Mouse (Mus musculus): ENCODE measurements around the gene Sfta2.

- no peak for TF ChIP-seq CTCF (conservative IDR thresholded peaks at IDR 0.05; ENCODE audit: low read length)
- no peak for TF ChIP-seq POU5F1 (IDR thresholded peaks at IDR 0.05; ENCODE audit: borderline replicate concordance, low read length)
- TF ChIP-seq NANOG (IDR thresholded peaks at IDR 0.05; ENCODE audit: borderline replicate concordance, low read length), result no peak
Observed at GRCm38 (mm10) chr17:35601736-35602354, 496 bp downstream of the Sfta2 start.

Measured in E14TG2a.4 (cell line).